Mouse (Mus musculus): ENCODE data around the gene Tmem184b.

- TF ChIP-seq CTCF (IDR thresholded peaks at IDR 0.05; ENCODE audit: low read depth, low read length) (no peak), GATA1 (IDR thresholded peaks at IDR 0.05; ENCODE audit: borderline replicate concordance, low read length) (no peak), POLR2AphosphoS5 (IDR thresholded peaks at IDR 0.05; ENCODE audit: insufficient replicate concordance, low read depth, low read length) (no peak), TAL1 (conservative IDR thresholded peaks at IDR 0.05; ENCODE audit: low read depth, low read length) (no peak), GATA2 (IDR thresholded peaks at IDR 0.05; ENCODE audit: borderline replicate concordance, low read depth, low read length) (no peak)
These were observed 19.4 kb upstream of the Tmem184b start for GRCm38 (mm10) chr15:79422715-79423243.

Data from G1E (cell line).